Mouse (Mus musculus) stomach, postnatal 0 days (tissue): ENCODE results near the gene Gm4567. TPM values are rescaled to one million over a fixed set of nuclear protein-coding genes. Genes with fewer than 3 reads are reported as not detected.
"Not testable (repeated sequence)": the region's sequence is repeated elsewhere in the genome, so short reads cannot be mapped to it uniquely, and the experiment has no call there.

ENCODE experiments used
- ATAC-seq: fragments of 200-750 bp; cut with Nextera tagmentation; 2 replicates; pipeline ENCODE4 v1.8.0; 2017; ENCODE audit not compliant: low FRiP score, low TSS enrichment
- DNase-seq: peaks from one replicate; pipeline ENCODE4 v3.0.0-alpha.2; 2016; ENCODE audit warnings: low spot score
- H3K27ac ChIP-seq: fragments of 300-500 bp; sonication (generic); replicated peaks from 2 replicates; pipeline ENCODE4 v1.5.1; 2014; ENCODE audit warnings: mild to moderate bottlenecking, control low read depth
- H3K27me3 ChIP-seq: fragments of 300-500 bp; sonication (generic); 2 replicates; pipeline ENCODE4 v1.6.1; 2014; ENCODE audit warnings: low read length; ENCODE audit not compliant: control insufficient read depth, insufficient read depth
- H3K36me3 ChIP-seq: fragments of 300-500 bp; sonication (generic); 2 replicates; pipeline ENCODE4 v1.6.1; 2014; ENCODE audit warnings: low read length, mixed read lengths; ENCODE audit not compliant: control insufficient read depth, insufficient read depth
- H3K4me1 ChIP-seq: fragments of 300-500 bp; sonication (generic); replicated peaks from 2 replicates; pipeline ENCODE4 v1.6.1; 2014; ENCODE audit warnings: antibody characterized with exemption; ENCODE audit not compliant: control insufficient read depth, insufficient read depth
- H3K4me2 ChIP-seq: fragments of 300-500 bp; sonication (generic); replicated peaks from 2 replicates; pipeline ENCODE4 v1.6.1; 2014; ENCODE audit warnings: low read depth, mild to moderate bottlenecking, control low read depth, moderate library complexity
- H3K4me3 ChIP-seq: fragments of 300-500 bp; sonication (generic); 2 replicates; pipeline ENCODE4 v1.5.1; 2014; ENCODE audit warnings: low read depth, low read length, control low read depth
- H3K9ac ChIP-seq: fragments of 300-500 bp; sonication (generic); 2 replicates; pipeline ENCODE4 v1.6.1; 2014; ENCODE audit warnings: mild to moderate bottlenecking, low read length, control low read depth, mixed read lengths
- H3K9me3 ChIP-seq: fragments of 300-500 bp; sonication (generic); 2 replicates; pipeline ENCODE4 v1.6.1; 2016; ENCODE audit warnings: low read length; ENCODE audit not compliant: control insufficient read depth
- WGBS: fragments of 180-500 bp; shearing (Covaris S2); extraction: QIAGEN DNeasy Blood & Tissue Kit; methylation state at CpG from one replicate; pipeline ENCODE4 v1.1.7; 2014; 5-methylcytosine and 5-hydroxymethylcytosine counted together
- polyA plus RNA-seq: library from polyadenylated mRNA; unstranded; fragments of >200 nt; fragmentation: Nextera tagmentation; extraction: Ambion mirVana; gene quantifications from 2 replicates; pipeline ENCODE4 v1.2.1, GENCODE M21; 2015

Gm4567 gene
- not detected in 2 replicates for polyA plus RNA-seq

- not testable (repeated sequence) for H3K4me3 ChIP-seq, H3K27me3 ChIP-seq, H3K27ac ChIP-seq, H3K4me1 ChIP-seq, ATAC-seq, H3K4me2 ChIP-seq, H3K9me3 ChIP-seq, H3K36me3 ChIP-seq, H3K9ac ChIP-seq, DNase-seq
- WGBS, result no CpG with 5 or more reads among the region's 1 CpGs
These were observed at the start of gene Gm4567 for GRCm38 (mm10) chr7:22719610-22720009. Gm4567 (minus strand) TSS chr7:22719710.

GRCm38 (mm10) chr7:22761397-22761796, 41.9 kb upstream of the Gm4567 start, which contains the start of gene Vmn1r157:
Vmn1r157 (plus strand) TSS chr7:22761697.
- WGBS, result 33% methylated on average over 2 of the region's 3 CpGs
- H3K4me2 ChIP-seq, H3K4me3 ChIP-seq, ATAC-seq, H3K36me3 ChIP-seq, H3K27ac ChIP-seq, DNase-seq, H3K27me3 ChIP-seq, H3K9me3 ChIP-seq, H3K4me1 ChIP-seq, H3K9ac ChIP-seq: not testable (repeated sequence)

GRCm38 (mm10) chr7:22692217-22692616, 27.3 kb downstream of the Gm4567 start, which contains the start of gene Gm8693:
Gm8693 (minus strand) TSS chr7:22692317.
- H3K9ac ChIP-seq, H3K27me3 ChIP-seq, H3K4me3 ChIP-seq, H3K4me1 ChIP-seq, H3K4me2 ChIP-seq, ATAC-seq, DNase-seq, H3K9me3 ChIP-seq, H3K36me3 ChIP-seq, H3K27ac ChIP-seq: not testable (repeated sequence)
- no CpG with 5 or more reads among the region's 2 CpGs for WGBS

Other genes starting within 250 kb of the Gm4567 start
- not detected in 2 replicates for gene Vmn1r151, start 220.0 kb downstream of the Gm4567 start, polyA plus RNA-seq
- gene Vmn1r152, start 196.7 kb downstream of the Gm4567 start, polyA plus RNA-seq, result not detected in 2 replicates
- not detected in 2 replicates for gene Gm8677, start 184.8 kb downstream of the Gm4567 start, polyA plus RNA-seq
- not detected in 2 replicates for gene Gm4201, start 154.4 kb downstream of the Gm4567 start, polyA plus RNA-seq
- gene Gm4565, start 131.6 kb downstream of the Gm4567 start, polyA plus RNA-seq, result not detected in 2 replicates
- not detected in 2 replicates for gene Vmn1r155, start 61.7 kb downstream of the Gm4567 start, polyA plus RNA-seq
- not detected in 2 replicates for gene Gm8693, start 27.4 kb downstream of the Gm4567 start, polyA plus RNA-seq
- gene Vmn1r157, start 42.0 kb upstream of the Gm4567 start, polyA plus RNA-seq, result not detected in 2 replicates
- gene Vmn1r158, start 71.1 kb upstream of the Gm4567 start, polyA plus RNA-seq, result not detected in 2 replicates
- not detected in 2 replicates for gene Vmn1r159, start 123.9 kb upstream of the Gm4567 start, polyA plus RNA-seq
- not detected in 2 replicates for gene Vmn1r160, start 151.5 kb upstream of the Gm4567 start, polyA plus RNA-seq